Mouse (Mus musculus): Measurements from ENCODE around the gene Sp2. TPM values are rescaled to one million over a fixed set of nuclear protein-coding genes. Genes with fewer than 3 reads are reported as not detected.
A peak's percentile ranks its signal among the peaks of the same experiment; 100 is the strongest.

The Sp2 gene
- polyA plus RNA-seq, 1 experiment from 2014 or later, result 22.7 TPM

DNA sequence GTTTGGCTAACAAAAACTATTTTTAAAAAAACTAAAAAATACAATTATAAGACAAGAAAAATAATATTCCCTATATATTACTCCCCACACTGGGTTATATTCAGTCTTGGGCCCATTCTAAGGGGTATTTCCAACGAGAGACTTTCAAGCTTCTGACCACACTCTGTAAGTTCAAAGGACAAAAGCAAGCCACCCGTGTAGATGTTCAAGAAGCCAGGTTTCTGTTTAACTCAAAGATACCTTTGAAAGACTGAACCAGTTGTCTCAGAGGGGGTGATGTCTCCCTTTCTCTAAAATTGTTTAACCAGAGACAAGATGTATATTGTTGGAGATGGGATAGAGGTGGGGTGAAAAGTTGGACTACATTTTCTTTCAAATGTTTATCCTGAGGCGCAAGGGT, 16.6 kb downstream of the Sp2 start:
- peaks cover 43% of the 10 kb centered on the region for H3K4me1 ChIP-seq

DNA sequence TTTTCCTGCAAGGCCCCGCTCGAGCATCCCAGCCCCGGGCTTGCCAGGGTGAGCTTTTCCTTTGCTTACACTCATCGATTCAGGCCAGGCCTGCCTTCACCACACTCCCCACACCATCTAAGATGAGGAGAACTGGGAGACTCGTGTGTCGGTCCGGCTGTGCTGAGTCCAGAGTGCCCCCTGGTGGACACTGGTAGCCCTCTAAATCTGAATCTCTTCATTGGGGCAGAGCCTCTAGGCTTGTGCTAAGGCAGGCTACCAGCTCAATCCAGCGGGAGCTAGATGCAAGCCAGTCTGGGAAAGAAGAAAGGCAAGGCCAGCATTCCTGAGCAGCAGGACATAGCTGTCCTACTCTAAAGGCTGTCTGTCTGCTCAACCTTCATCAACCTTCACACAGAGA, 19.2 kb downstream of the Sp2 start:
- Histone ChIP-seq H3K9me3 (replicated peaks) (no peaks in the 10 kb centered on the region), H3K9ac (no peak overlapping the region), H3K4me1 (peaks cover 25% of the 10 kb centered on the region), H3K36me3 (peaks cover 43% of the 10 kb centered on the region), H3K4me3 (replicated peaks) (no peak overlapping the region), H3K27me3 (no peaks in the 10 kb centered on the region), H3K4me2 (no peak overlapping the region), H3K27ac (peak overlapping the region; percentile 51; the same call in 1 of the 2 replicates)
- ATAC-seq (replicated peaks; ENCODE audit: low FRiP score), result peak; percentile 80
- 23% methylated on average over 8 of the region's 8 CpGs for WGBS

More for the DNA sequence above, 16.6 kb downstream of the Sp2 start:
- Histone ChIP-seq H3K4me3 (replicated peaks) (no peak overlapping the region), H3K4me2 (no peak overlapping the region), H3K27me3 (no peaks in the 10 kb centered on the region), H3K27ac (peak overlapping the region; percentile 66), H3K9me3 (replicated peaks) (no peaks in the 10 kb centered on the region), H3K9ac (no peak overlapping the region), H3K36me3 (peaks cover 19% of the 10 kb centered on the region)
- ATAC-seq (replicated peaks; ENCODE audit: low FRiP score), result no peak
- 85% methylated on average over 3 of the region's 3 CpGs for WGBS

DNA sequence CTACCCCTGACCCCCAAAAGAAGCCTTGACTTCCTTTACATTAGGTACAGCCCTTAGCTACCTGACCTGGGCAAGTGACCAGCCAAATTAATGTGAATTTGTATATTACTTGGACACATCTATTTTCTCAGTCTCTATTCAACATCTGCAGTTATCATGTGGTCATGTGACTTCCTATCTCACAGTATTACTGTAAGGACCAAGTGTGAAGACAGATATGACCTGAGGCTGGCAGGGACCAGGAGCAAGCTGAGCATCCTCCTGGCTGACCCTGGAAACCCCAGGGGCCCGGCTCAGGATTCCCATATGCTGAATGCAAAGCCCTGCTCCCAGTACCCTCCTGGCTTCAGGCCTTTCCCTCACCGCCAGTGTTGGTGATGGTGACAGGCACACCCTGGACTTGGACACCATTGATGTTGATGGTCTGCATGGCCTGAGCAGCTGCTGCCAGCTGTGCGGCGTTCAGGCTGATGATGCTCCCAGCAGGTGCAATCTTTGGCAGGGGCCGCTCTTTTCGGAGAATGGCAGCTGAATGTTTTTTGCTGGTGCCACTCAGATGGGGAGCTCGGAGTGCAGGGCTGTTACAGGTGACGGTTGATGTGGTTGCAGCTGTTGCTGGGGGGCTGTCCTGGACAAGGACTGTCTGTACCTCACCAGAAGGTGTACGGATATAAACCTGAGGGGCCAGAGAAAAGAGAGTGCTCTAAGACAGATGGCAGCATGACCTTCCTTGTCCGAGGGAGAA, 25.5 kb downstream of the Sp2 start:
- H3K4me3 ChIP-seq (replicated peaks), result no peak overlapping the region
- no peak overlapping the region for H3K9ac ChIP-seq
- H3K27ac ChIP-seq, result no peak overlapping the region
- H3K9me3 ChIP-seq (replicated peaks), result no peaks in the 10 kb centered on the region
- 95% methylated on average over 10 of the region's 10 CpGs for WGBS
- no peaks in the 10 kb centered on the region for H3K27me3 ChIP-seq
- H3K4me2 ChIP-seq, result no peak overlapping the region
- no peak for ATAC-seq (replicated peaks; ENCODE audit: low FRiP score)
- peaks cover 94% of the 10 kb centered on the region for H3K36me3 ChIP-seq
- H3K4me1 ChIP-seq, result 0 out of 2 replicates have a peak, but pooled peaks cover 5% of the 10 kb centered on the region

DNA sequence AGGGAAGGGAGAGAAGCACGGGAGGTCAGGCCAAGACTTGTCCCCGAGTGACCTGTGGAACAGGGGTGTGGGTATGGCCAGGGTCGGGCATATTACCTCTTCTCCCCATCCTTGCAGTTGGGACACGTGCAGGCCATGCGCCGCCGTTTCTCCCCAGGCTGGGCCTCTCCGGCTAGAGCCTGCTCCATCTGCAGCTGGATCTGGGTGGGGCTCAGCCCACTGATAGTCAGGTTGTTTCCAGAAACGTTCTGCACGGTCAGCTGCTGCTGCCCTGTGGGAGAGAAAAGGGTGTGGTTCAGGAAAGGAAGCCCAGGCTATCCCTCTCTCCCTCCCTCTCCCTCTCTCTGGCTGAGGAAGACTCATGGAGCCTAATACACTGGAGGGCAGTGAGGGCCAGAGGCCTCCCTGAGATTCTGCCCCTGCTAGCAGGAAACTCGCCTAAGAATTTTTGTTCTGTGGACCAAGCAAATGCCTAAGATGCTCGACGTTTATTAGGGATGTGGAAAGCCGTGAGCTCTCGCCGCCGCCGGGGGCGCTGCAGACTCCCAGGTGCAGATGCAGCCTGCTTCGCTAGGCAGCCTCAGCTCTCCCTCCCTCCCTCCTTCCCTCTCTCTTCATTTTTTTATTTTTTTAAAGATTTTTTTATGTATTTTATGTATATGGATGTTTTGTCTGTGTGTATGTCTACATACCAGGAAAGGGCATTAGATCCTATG, 26.6 kb downstream of the Sp2 start:
- H3K4me1 ChIP-seq, result 0 out of 2 replicates have a peak, but pooled peaks cover 5% of the 10 kb centered on the region
- H3K27me3 ChIP-seq, result no peaks in the 10 kb centered on the region
- no peak overlapping the region for H3K4me2 ChIP-seq
- no peak overlapping the region for H3K27ac ChIP-seq
- no peaks in the 10 kb centered on the region for H3K9me3 ChIP-seq (replicated peaks)
- H3K4me3 ChIP-seq (replicated peaks), result no peak overlapping the region
- peaks cover 93% of the 10 kb centered on the region for H3K36me3 ChIP-seq
- ATAC-seq (replicated peaks; ENCODE audit: low FRiP score), result 0 out of 2 replicates have a peak, but pooled peaks have one; percentile 50
- H3K9ac ChIP-seq, result no peak overlapping the region
- WGBS, result 64% methylated on average over 20 of the region's 20 CpGs

DNA sequence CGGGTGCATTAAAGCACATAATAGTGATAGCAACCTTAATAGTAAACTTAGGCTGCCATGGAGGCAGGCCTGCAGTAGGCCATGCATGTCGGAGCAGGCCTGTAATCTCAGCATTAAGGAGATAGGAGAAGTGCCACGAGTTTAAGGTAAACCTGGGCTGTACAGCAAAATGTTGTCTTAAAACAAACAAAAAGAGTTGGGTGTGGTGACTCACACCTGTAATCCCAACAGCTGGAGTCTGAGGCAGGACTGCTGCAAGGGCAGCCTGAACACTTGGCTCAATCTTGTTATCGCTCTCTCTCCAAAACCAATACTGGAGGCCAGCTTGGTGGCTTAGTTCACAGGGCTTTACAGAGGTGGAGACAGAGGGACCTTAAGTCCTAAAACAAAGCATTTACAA, 27.7 kb downstream of the Sp2 start:
- 93% methylated on average over 4 of the region's 4 CpGs for WGBS
- H3K4me3 ChIP-seq (replicated peaks), result no peak overlapping the region
- H3K4me1 ChIP-seq, result 0 out of 2 replicates have a peak, but pooled peaks cover 5% of the 10 kb centered on the region
- H3K9me3 ChIP-seq (replicated peaks), result no peaks in the 10 kb centered on the region
- no peaks in the 10 kb centered on the region for H3K27me3 ChIP-seq
- H3K9ac ChIP-seq, result no peak overlapping the region
- H3K36me3 ChIP-seq, result peaks cover 93% of the 10 kb centered on the region
- no peak for ATAC-seq (replicated peaks; ENCODE audit: low FRiP score)
- H3K4me2 ChIP-seq, result no peak overlapping the region
- H3K27ac ChIP-seq, result no peak overlapping the region

DNA sequence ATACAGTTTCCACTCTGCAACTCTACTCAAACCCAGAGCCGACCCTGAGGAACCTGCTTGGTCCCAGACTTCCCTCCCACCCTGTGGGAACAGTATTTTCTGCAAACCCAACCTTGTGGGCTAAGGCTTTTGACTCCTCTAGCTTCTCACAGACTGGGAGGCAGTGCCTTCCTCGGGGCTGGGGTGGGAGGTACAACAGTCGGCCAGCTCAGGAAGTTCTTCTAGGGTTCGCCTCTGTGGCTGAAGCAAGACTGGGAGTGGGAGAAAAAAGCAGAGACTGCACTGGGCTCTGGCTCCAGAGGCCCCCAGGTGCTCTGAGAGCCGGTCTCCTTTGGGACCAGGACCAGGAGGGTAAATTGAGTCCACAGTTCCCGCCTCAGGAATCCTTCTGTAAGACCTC, 29.9 kb downstream of the Sp2 start:
- no peak overlapping the region for H3K9ac ChIP-seq
- 69% methylated on average over 6 of the region's 6 CpGs for WGBS
- H3K4me2 ChIP-seq, result no peak overlapping the region
- H3K27me3 ChIP-seq, result no peaks in the 10 kb centered on the region
- no peak overlapping the region for H3K4me3 ChIP-seq (replicated peaks)
- no peaks in the 10 kb centered on the region for H3K9me3 ChIP-seq (replicated peaks)
- peak overlapping the region; percentile 19; the same call in 1 of the 2 replicates for H3K27ac ChIP-seq
- H3K36me3 ChIP-seq, result peaks cover 79% of the 10 kb centered on the region
- 0 out of 2 replicates have a peak, but pooled peaks cover 5% of the 10 kb centered on the region for H3K4me1 ChIP-seq
- no peak for ATAC-seq (replicated peaks; ENCODE audit: low FRiP score)

DNA sequence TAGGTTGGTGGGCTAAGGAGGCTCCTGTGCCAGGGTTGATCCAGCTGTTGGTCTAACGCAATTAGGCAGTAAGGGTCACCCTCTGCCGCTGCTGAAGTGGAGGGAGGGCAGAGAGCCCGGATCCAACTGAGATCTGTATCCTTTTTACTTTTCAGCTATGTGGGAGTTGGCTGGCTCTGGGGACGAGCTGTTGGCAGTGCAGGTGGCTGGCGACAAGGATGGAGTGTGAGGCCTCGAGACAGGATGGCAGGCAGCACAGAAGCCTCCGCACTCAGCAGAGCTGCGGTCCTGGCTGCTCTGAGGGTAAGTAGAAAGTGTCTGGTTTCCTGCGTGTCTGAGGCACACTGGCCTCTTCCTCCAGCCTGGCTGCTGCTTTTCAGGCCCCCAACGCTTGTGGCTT, 30.3 kb downstream of the Sp2 start:
- H3K27me3 ChIP-seq, result no peaks in the 10 kb centered on the region
- H3K9me3 ChIP-seq (replicated peaks), result no peaks in the 10 kb centered on the region
- H3K36me3 ChIP-seq, result peaks cover 75% of the 10 kb centered on the region
- H3K4me3 ChIP-seq (replicated peaks), result no peak overlapping the region
- peak overlapping the region; percentile 19; the same call in 1 of the 2 replicates for H3K27ac ChIP-seq
- H3K4me1 ChIP-seq, result 0 out of 2 replicates have a peak, but pooled peaks cover 5% of the 10 kb centered on the region
- WGBS, result 73% methylated on average over 10 of the region's 10 CpGs
- no peak for ATAC-seq (replicated peaks; ENCODE audit: low FRiP score)
- H3K4me2 ChIP-seq, result no peak overlapping the region
- no peak overlapping the region for H3K9ac ChIP-seq

DNA sequence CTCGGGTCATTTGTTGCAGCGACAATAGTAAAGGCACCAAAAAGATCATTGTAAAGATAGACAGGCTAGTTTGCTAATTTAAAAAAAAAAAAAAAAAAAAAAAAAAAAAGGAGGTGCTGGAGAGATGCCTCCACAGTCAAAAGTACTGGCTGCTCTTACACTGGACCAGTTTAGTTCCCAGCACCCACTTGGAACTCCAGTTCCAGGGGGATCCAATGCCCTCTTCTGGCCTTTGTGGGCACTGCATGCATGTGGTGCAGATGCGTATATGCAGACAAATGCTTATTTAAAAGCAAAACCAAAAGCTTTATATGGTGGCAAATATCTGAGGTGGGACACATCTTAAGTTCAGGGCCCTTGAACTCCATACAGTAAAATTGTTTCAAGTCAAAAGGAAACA, 32.0 kb downstream of the Sp2 start:
- H3K36me3 ChIP-seq, result peaks cover 58% of the 10 kb centered on the region
- 95% methylated on average over 3 of the region's 3 CpGs for WGBS

DNA sequence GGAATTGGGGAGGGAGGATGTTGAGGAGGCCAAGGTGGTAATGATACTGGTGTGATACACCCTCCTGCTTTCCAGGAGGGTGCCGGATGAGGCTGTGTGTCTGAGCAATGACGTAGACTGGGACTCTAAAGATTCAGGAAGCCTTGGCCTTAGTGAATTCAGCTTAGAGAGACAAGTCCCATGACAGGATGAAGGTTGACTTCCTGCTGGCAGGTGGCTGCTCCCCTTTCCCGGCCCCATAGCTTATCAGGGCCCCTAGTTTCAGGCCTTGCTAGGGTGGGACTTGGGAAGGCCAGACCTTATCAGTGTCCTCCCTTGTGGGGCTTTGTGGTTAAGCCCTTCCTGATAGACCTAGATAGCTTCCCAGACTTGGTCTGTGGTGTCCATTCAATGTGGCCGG, 34.9 kb downstream of the Sp2 start:
- WGBS, result 90% methylated on average over 4 of the region's 4 CpGs
- Histone ChIP-seq H3K27ac (no peak overlapping the region), H3K9me3 (replicated peaks) (no peaks in the 10 kb centered on the region), H3K4me2 (no peak overlapping the region), H3K36me3 (peaks cover 30% of the 10 kb centered on the region), H3K4me1 (peaks cover 18% of the 10 kb centered on the region), H3K4me3 (replicated peaks) (no peak overlapping the region), H3K9ac (no peak overlapping the region), H3K27me3 (no peaks in the 10 kb centered on the region)
- ATAC-seq (replicated peaks; ENCODE audit: low FRiP score), result no peak; the same call in 1 of the 2 replicates

More for the DNA sequence above, 32.0 kb downstream of the Sp2 start:
- Histone ChIP-seq H3K9ac (no peak overlapping the region), H3K9me3 (replicated peaks) (no peaks in the 10 kb centered on the region), H3K4me1 (0 out of 2 replicates have a peak, but pooled peaks cover 5% of the 10 kb centered on the region), H3K4me2 (no peak overlapping the region), H3K4me3 (replicated peaks) (no peak overlapping the region), H3K27me3 (no peaks in the 10 kb centered on the region), H3K27ac (no peak overlapping the region)
- no peak for ATAC-seq (replicated peaks; ENCODE audit: low FRiP score)

DNA sequence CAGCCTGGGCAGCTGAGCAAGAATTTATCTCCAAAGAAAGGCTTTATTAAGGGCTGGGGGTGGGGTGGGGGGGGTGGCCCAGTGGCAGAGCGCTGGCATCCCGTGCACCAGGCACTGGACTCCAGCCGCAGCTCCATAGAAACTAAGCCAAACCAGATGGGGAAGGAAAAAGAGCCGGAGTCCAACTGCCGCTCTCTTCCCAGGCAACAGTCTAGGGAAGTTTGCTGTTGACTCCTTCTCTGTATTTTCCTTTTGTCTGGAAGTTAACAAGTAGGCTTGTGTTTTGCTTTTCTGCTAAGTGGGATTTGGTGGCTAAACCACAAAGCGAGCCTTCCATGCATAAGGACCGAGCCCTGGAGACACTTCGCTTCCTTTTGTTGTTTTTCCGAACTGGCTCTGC, 36.3 kb downstream of the Sp2 start:
- WGBS, result 93% methylated on average over 9 of the region's 9 CpGs
- Histone ChIP-seq H3K4me2 (no peak overlapping the region), H3K9me3 (replicated peaks) (no peaks in the 10 kb centered on the region), H3K9ac (no peak overlapping the region), H3K4me1 (peaks cover 18% of the 10 kb centered on the region), H3K27ac (no peak overlapping the region), H3K27me3 (no peaks in the 10 kb centered on the region), H3K4me3 (replicated peaks) (no peak overlapping the region), H3K36me3 (peaks cover 17% of the 10 kb centered on the region)
- no peak for ATAC-seq (replicated peaks; ENCODE audit: low FRiP score)

DNA sequence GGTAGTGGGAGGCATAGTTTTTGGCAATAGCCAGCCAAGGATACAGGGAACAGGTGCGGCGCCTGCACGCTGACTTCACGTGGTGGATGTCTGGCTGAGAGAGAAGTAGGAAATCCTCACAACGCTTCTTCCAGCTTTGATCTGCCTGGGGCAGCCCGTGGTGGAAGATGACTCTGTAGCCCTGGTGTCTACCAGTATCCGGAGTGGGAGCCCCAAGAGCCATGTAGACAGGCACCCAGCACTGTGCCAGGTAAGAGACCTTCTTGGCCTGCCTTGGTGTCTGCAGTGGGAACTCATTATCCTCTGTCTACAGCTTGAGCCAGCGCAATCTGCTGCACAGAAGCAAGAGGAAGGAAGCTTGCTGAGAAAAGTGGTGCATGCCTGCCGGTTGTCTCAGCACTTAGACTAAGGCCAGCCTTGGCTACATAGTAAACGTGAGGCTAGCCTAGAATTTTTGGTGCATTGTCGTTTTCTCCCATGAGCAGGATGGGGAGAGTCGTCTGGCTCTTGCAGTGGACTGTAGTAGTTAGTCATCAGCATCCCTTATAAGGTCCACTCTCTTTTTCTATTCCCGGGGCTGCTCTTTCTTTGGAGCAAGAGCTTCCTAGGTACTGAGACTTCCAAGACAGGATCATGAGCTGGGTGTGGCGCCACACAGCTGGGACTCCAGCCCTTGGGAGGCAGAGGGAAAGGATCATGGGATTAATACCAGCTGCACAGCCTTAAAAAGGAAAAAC, 37.7 kb downstream of the Sp2 start:
- 78% methylated on average over 14 of the region's 14 CpGs for WGBS
- Histone ChIP-seq H3K36me3 (0 out of 2 replicates have a peak, but pooled peaks cover 3% of the 10 kb centered on the region), H3K9me3 (replicated peaks) (no peaks in the 10 kb centered on the region), H3K4me3 (replicated peaks) (peak overlapping the region; percentile 66), H3K9ac (peak overlapping the region; percentile 51; the same call in 1 of the 2 replicates), H3K27ac (no peak overlapping the region), H3K4me1 (peaks cover 18% of the 10 kb centered on the region), H3K27me3 (no peaks in the 10 kb centered on the region), H3K4me2 (peak overlapping the region; percentile 97)
- no peak for ATAC-seq (replicated peaks; ENCODE audit: low FRiP score)
